Mouse (Mus musculus): ENCODE measurements around the gene Epb41l1. TPM values are rescaled to one million over a fixed set of nuclear protein-coding genes. Genes with fewer than 3 reads are reported as not detected.

Gene Epb41l1
- polyA plus RNA-seq, 1 experiment from 2014 or later: 1.4 TPM

- Histone ChIP-seq H3K4me1 (replicated peaks) (peaks cover 29% of the 10 kb centered on the region), H3K4me3 (no peak overlapping the region), H3K9ac (0 out of 2 replicates have a peak overlapping the region, but pooled peaks have one; percentile 28), H3K27me3 (replicated peaks) (peaks cover 3% of the 10 kb centered on the region; the same call in 1 of the 2 replicates), H3K27ac (ENCODE audit: poor library complexity, severe bottlenecking) (peak overlapping the region; percentile 53), H3K36me3 (no peaks in the 10 kb centered on the region), H3K9me3 (replicated peaks) (no peaks in the 10 kb centered on the region), H3K4me2 (peak overlapping the region; percentile 32)
- ATAC-seq (ENCODE audit: insufficient number of reproducible peaks, low FRiP score): peak; percentile 73
- WGBS: 31% methylated on average over 14 of the region's 14 CpGs
These were observed 41.7 kb downstream of the Epb41l1 start for GRCm38 (mm10) chr2:156462154-156463029.

GRCm38 (mm10) chr2:156464416-156464815, 43.7 kb downstream of the Epb41l1 start:
- peaks cover 41% of the 10 kb centered on the region for H3K4me1 ChIP-seq (replicated peaks)
- no peak; the same call in 1 of the 2 replicates for ATAC-seq (ENCODE audit: insufficient number of reproducible peaks, low FRiP score)
- 76% methylated on average over 4 of the region's 4 CpGs for WGBS

GRCm38 (mm10) chr2:156467538-156467937, 46.8 kb downstream of the Epb41l1 start:
- no peak for ATAC-seq (ENCODE audit: insufficient number of reproducible peaks, low FRiP score)

More at GRCm38 (mm10) chr2:156464416-156464815, 43.7 kb downstream of the Epb41l1 start:
- Histone ChIP-seq H3K4me2 (no peak overlapping the region), H3K9ac (no peak overlapping the region), H3K27me3 (replicated peaks) (peaks cover 3% of the 10 kb centered on the region; the same call in 1 of the 2 replicates), H3K4me3 (no peak overlapping the region), H3K9me3 (replicated peaks) (no peaks in the 10 kb centered on the region), H3K27ac (ENCODE audit: poor library complexity, severe bottlenecking) (no peak overlapping the region), H3K36me3 (no peaks in the 10 kb centered on the region)

GRCm38 (mm10) chr2:156468890-156469289, 48.2 kb downstream of the Epb41l1 start:
- Histone ChIP-seq H3K4me3 (no peak overlapping the region), H3K9ac (no peak overlapping the region)
- ATAC-seq (ENCODE audit: insufficient number of reproducible peaks, low FRiP score): no peak

More at GRCm38 (mm10) chr2:156467538-156467937, 46.8 kb downstream of the Epb41l1 start:
- Histone ChIP-seq H3K4me1 (replicated peaks) (peaks cover 52% of the 10 kb centered on the region), H3K36me3 (no peaks in the 10 kb centered on the region), H3K4me3 (no peak overlapping the region), H3K27ac (ENCODE audit: poor library complexity, severe bottlenecking) (no peak overlapping the region), H3K9ac (no peak overlapping the region; the same call in 1 of the 2 replicates), H3K9me3 (replicated peaks) (no peaks in the 10 kb centered on the region), H3K27me3 (replicated peaks) (0 out of 2 replicates have a peak, but pooled peaks cover 3% of the 10 kb centered on the region), H3K4me2 (no peak overlapping the region)
- 76% methylated on average over 11 of the region's 11 CpGs for WGBS

GRCm38 (mm10) chr2:156469508-156469907, 48.8 kb downstream of the Epb41l1 start:
- Histone ChIP-seq H3K9me3 (replicated peaks) (no peaks in the 10 kb centered on the region), H3K4me2 (no peak overlapping the region), H3K27ac (ENCODE audit: poor library complexity, severe bottlenecking) (peak overlapping the region; percentile 17), H3K4me3 (no peak overlapping the region), H3K9ac (no peak overlapping the region), H3K27me3 (replicated peaks) (no peaks in the 10 kb centered on the region), H3K36me3 (no peaks in the 10 kb centered on the region), H3K4me1 (replicated peaks) (peaks cover 62% of the 10 kb centered on the region)
- 61% methylated on average over 8 of the region's 8 CpGs for WGBS
- no peak for ATAC-seq (ENCODE audit: insufficient number of reproducible peaks, low FRiP score)

More at GRCm38 (mm10) chr2:156468890-156469289, 48.2 kb downstream of the Epb41l1 start:
- Histone ChIP-seq H3K36me3 (no peaks in the 10 kb centered on the region), H3K4me1 (replicated peaks) (peaks cover 56% of the 10 kb centered on the region), H3K9me3 (replicated peaks) (no peaks in the 10 kb centered on the region), H3K27ac (ENCODE audit: poor library complexity, severe bottlenecking) (no peak overlapping the region), H3K4me2 (no peak overlapping the region), H3K27me3 (replicated peaks) (0 out of 2 replicates have a peak, but pooled peaks cover 3% of the 10 kb centered on the region)
- 55% methylated on average over 5 of the region's 5 CpGs for WGBS

GRCm38 (mm10) chr2:156470938-156471337, 50.2 kb downstream of the Epb41l1 start:
- peaks cover 72% of the 10 kb centered on the region for H3K4me1 ChIP-seq (replicated peaks)
- no peaks in the 10 kb centered on the region for H3K27me3 ChIP-seq (replicated peaks)
- no peak overlapping the region for H3K9ac ChIP-seq
- H3K9me3 ChIP-seq (replicated peaks): no peaks in the 10 kb centered on the region
- H3K36me3 ChIP-seq: no peaks in the 10 kb centered on the region
- ATAC-seq (ENCODE audit: insufficient number of reproducible peaks, low FRiP score): no peak
- H3K4me3 ChIP-seq: no peak overlapping the region
- H3K27ac ChIP-seq (ENCODE audit: poor library complexity, severe bottlenecking): no peak overlapping the region
- 75% methylated on average over 7 of the region's 7 CpGs for WGBS
- H3K4me2 ChIP-seq: no peak overlapping the region

GRCm38 (mm10) chr2:156472336-156472735, 51.6 kb downstream of the Epb41l1 start:
- Histone ChIP-seq H3K9ac (no peak overlapping the region), H3K36me3 (no peaks in the 10 kb centered on the region), H3K27me3 (replicated peaks) (peaks cover 7% of the 10 kb centered on the region; the same call in 1 of the 2 replicates), H3K4me2 (no peak overlapping the region), H3K4me1 (replicated peaks) (peaks cover 76% of the 10 kb centered on the region), H3K9me3 (replicated peaks) (no peaks in the 10 kb centered on the region), H3K27ac (ENCODE audit: poor library complexity, severe bottlenecking) (no peak overlapping the region), H3K4me3 (no peak overlapping the region)
- ATAC-seq (ENCODE audit: insufficient number of reproducible peaks, low FRiP score): no peak
- 91% methylated on average over 8 of the region's 8 CpGs for WGBS

- no peak for ATAC-seq (ENCODE audit: insufficient number of reproducible peaks, low FRiP score)
- Histone ChIP-seq H3K4me1 (replicated peaks) (peaks cover 78% of the 10 kb centered on the region), H3K4me3 (no peak overlapping the region), H3K36me3 (no peaks in the 10 kb centered on the region), H3K9me3 (replicated peaks) (no peaks in the 10 kb centered on the region), H3K27me3 (replicated peaks) (peaks cover 7% of the 10 kb centered on the region; the same call in 1 of the 2 replicates), H3K27ac (ENCODE audit: poor library complexity, severe bottlenecking) (0 out of 2 replicates have a peak overlapping the region, but pooled peaks have one; percentile 20), H3K9ac (no peak overlapping the region), H3K4me2 (no peak overlapping the region)
- WGBS: 68% methylated on average over 8 of the region's 8 CpGs
These were observed 53.0 kb downstream of the Epb41l1 start for GRCm38 (mm10) chr2:156473696-156474095.

GRCm38 (mm10) chr2:156474111-156474510, 53.4 kb downstream of the Epb41l1 start:
- H3K27ac ChIP-seq (ENCODE audit: poor library complexity, severe bottlenecking): 0 out of 2 replicates have a peak overlapping the region, but pooled peaks have one; percentile 15

GRCm38 (mm10) chr2:156474891-156475284, 54.2 kb downstream of the Epb41l1 start:
- H3K27me3 ChIP-seq (replicated peaks): peaks cover 7% of the 10 kb centered on the region; the same call in 1 of the 2 replicates
- peak overlapping the region; percentile 89 for H3K9ac ChIP-seq
- peak overlapping the region; percentile 97 for H3K4me2 ChIP-seq
- no peaks in the 10 kb centered on the region for H3K36me3 ChIP-seq
- H3K4me1 ChIP-seq (replicated peaks): peaks cover 66% of the 10 kb centered on the region
- H3K27ac ChIP-seq (ENCODE audit: poor library complexity, severe bottlenecking): peak overlapping the region; percentile 83
- H3K4me3 ChIP-seq: peak overlapping the region; percentile 74
- H3K9me3 ChIP-seq (replicated peaks): no peaks in the 10 kb centered on the region
- WGBS: 14% methylated on average over 12 of the region's 12 CpGs
- ATAC-seq (ENCODE audit: insufficient number of reproducible peaks, low FRiP score): peak; percentile 53

More at GRCm38 (mm10) chr2:156474111-156474510, 53.4 kb downstream of the Epb41l1 start:
- WGBS: 64% methylated on average over 3 of the region's 3 CpGs
- 0 out of 2 replicates have a peak overlapping the region, but pooled peaks have one; percentile 97 for H3K4me2 ChIP-seq
- no peak overlapping the region for H3K9ac ChIP-seq
- H3K4me1 ChIP-seq (replicated peaks): peaks cover 73% of the 10 kb centered on the region
- no peaks in the 10 kb centered on the region for H3K36me3 ChIP-seq
- ATAC-seq (ENCODE audit: insufficient number of reproducible peaks, low FRiP score): no peak
- H3K4me3 ChIP-seq: no peak overlapping the region
- peaks cover 7% of the 10 kb centered on the region; the same call in 1 of the 2 replicates for H3K27me3 ChIP-seq (replicated peaks)
- no peaks in the 10 kb centered on the region for H3K9me3 ChIP-seq (replicated peaks)
